ENCODE assay signal across 17 mouse cellular contexts in genomic region chr13:103982376-103982775, GRCm38 (mm10).
DNase-seq lines count a peak whose midpoint lies in the region; ATAC-seq and TF ChIP-seq lines count a peak whose summit lies in the region.
"Had no signal": no experiment of that assay in that cellular context is flagged by ENCODE, and none has a peak within 500 bp of the region (broad histone marks: within the 10 kb centered on the region; RNA-seq: fewer than 3 reads in every experiment).

No protein-coding gene starts in this region.

- no peaks in the 10 kb centered on the region for H3K27me3 ChIP-seq in heart, postnatal 0 days (ENCODE audit: control insufficient read depth, insufficient read depth, low read length)
- H3K27me3 ChIP-seq in liver, postnatal 0 days (ENCODE audit: insufficient read depth, low read length) = no peaks in the 10 kb centered on the region
- no peaks in the 10 kb centered on the region for H3K27me3 ChIP-seq in MEL (ENCODE audit: control insufficient read depth in 1 of 2, insufficient read depth in 2 of 2, low read length in 2 of 2)
- H3K27me3 ChIP-seq: hindbrain, embryonic 13.5 days; neural tube, embryonic 13.5 days; stomach, embryonic 15.5 days had no signal

- no peak for TF ChIP-seq POLR2A in MEL (IDR thresholded peaks at IDR 0.05; ENCODE audit: control insufficient read depth in 1 of 2, insufficient read depth in 1 of 2, low read depth in 1 of 2, low read length in 2 of 2, poor library complexity in 1 of 2)

- no peak overlapping the region for H3K27ac ChIP-seq in heart, postnatal 0 days (ENCODE audit: low read depth)
- no peak overlapping the region for H3K27ac ChIP-seq in liver, postnatal 0 days (ENCODE audit: low read depth)
- no peak overlapping the region for H3K27ac ChIP-seq in MEL (ENCODE audit: control insufficient read depth, low read depth, low read length)
- H3K27ac ChIP-seq: hindbrain, embryonic 13.5 days; macrophage; neural tube, embryonic 13.5 days; stomach, embryonic 15.5 days had no signal

- 0 out of 2 replicates have a peak, but pooled peaks have one; percentile 0 for TF ChIP-seq CTCF in heart, postnatal 0 days (IDR thresholded peaks at IDR 0.05; ENCODE audit: low read depth)
- peak; percentile 28 for TF ChIP-seq CTCF in liver, postnatal 0 days (IDR thresholded peaks at IDR 0.05; ENCODE audit: low read depth)
- TF ChIP-seq CTCF in MEL (IDR thresholded peaks at IDR 0.05 in 2 of 3, conservative IDR thresholded peaks at IDR 0.05 in 1 of 3; ENCODE audit: control insufficient read depth in 1 of 3, insufficient read depth in 1 of 3, low read depth in 2 of 3, low read length in 3 of 3, poor library complexity in 1 of 3, severe bottlenecking in 1 of 3) = peak; percentile 15 to 26 (median 19); a peak in 3 of 6 replicates

- no peaks in the 10 kb centered on the region for H3K79me2 ChIP-seq in MEL (ENCODE audit: control insufficient read depth, insufficient read depth, low read length, poor library complexity)

- TF ChIP-seq EP300 in heart, postnatal 0 days (IDR thresholded peaks at IDR 0.05; ENCODE audit: low read depth) = no peak
- no peak for TF ChIP-seq EP300 in liver, postnatal 0 days (IDR thresholded peaks at IDR 0.05; ENCODE audit: low read depth)
- TF ChIP-seq EP300 in MEL (IDR thresholded peaks at IDR 0.05; ENCODE audit: low read depth in 1 of 2, low read length in 2 of 2) = no peak

- peaks cover 6% of the 10 kb centered on the region; the same call in 1 of the 2 replicates for H3K4me1 ChIP-seq in heart, postnatal 0 days (ENCODE audit: control insufficient read depth, insufficient read depth)
- no peaks in the 10 kb centered on the region for H3K4me1 ChIP-seq in liver, postnatal 0 days (ENCODE audit: insufficient read depth)
- H3K4me1 ChIP-seq in MEL (ENCODE audit: control insufficient read depth in 1 of 2, insufficient read depth in 2 of 2, low read length in 2 of 2) = peaks cover 2 to 14% of the 10 kb centered on the region in 2 experiments; a peak in 3 of 4 replicates
- H3K4me1 ChIP-seq: hindbrain, embryonic 13.5 days; neural tube, embryonic 13.5 days had no signal

- ATAC-seq in heart, postnatal 0 days (ENCODE audit: insufficient read depth, low read depth) = no peak
- ATAC-seq in liver, postnatal 0 days = no peak
- ATAC-seq: forebrain, embryonic 14.5 days; intestine, embryonic 16.5 days had no signal

- H3K36me3 ChIP-seq in heart, postnatal 0 days (replicated peaks; ENCODE audit: control insufficient read depth, insufficient read depth, low read length) = no peaks in the 10 kb centered on the region
- H3K36me3 ChIP-seq in liver, postnatal 0 days (replicated peaks; ENCODE audit: insufficient read depth, low read length) = no peaks in the 10 kb centered on the region
- peaks cover 0 to 10% of the 10 kb centered on the region in 2 experiments; a peak in 2 of 4 replicates for H3K36me3 ChIP-seq in MEL (ENCODE audit: control insufficient read depth in 1 of 2, insufficient read depth in 2 of 2, low read length in 2 of 2)
- H3K36me3 ChIP-seq: hindbrain, embryonic 13.5 days; neural tube, embryonic 13.5 days; stomach, embryonic 15.5 days had no signal

- no peak for DNase-seq in heart, postnatal 0 days (ENCODE audit: low spot score)
- DNase-seq in heart, adult 9 months (ENCODE audit: low spot score in 2 of 2) = no peak
- DNase-seq in liver, postnatal 0 days = no peak
- DNase-seq in liver = no peak
- no peak for DNase-seq in MEL (ENCODE audit: low read depth, low spot score)
- DNase-seq in ZHBTc4 (ENCODE audit: low read depth, low spot score) = peak; percentile 55
- no peak for DNase-seq in embryo, embryonic 10.5 days (ENCODE audit: low spot score)
- DNase-seq: heart, postnatal 10 days; kidney, postnatal 25 days; thymus, postnatal 14 days had no signal

- H3K4me3 ChIP-seq in heart, postnatal 0 days (ENCODE audit: low read depth, low read length) = no peak overlapping the region
- no peak overlapping the region for H3K4me3 ChIP-seq in liver, postnatal 0 days (ENCODE audit: low read depth, low read length)
- H3K4me3 ChIP-seq in MEL (ENCODE audit: control insufficient read depth in 1 of 2, insufficient read depth in 1 of 2, low read depth in 2 of 2, low read length in 2 of 2) = no peak overlapping the region
- H3K4me3 ChIP-seq: hindbrain, embryonic 13.5 days; neural tube, embryonic 13.5 days; stomach, embryonic 15.5 days had no signal

- H3K4me2 ChIP-seq in heart, postnatal 0 days (ENCODE audit: low read depth, low read length) = no peak overlapping the region
- no peak overlapping the region for H3K4me2 ChIP-seq in liver, postnatal 0 days (ENCODE audit: low read depth, low read length)
- H3K4me2 ChIP-seq: hindbrain, embryonic 13.5 days; midbrain, embryonic 11.5 days; neural tube, embryonic 13.5 days; stomach, embryonic 15.5 days had no signal

- H3K9me3 ChIP-seq in heart, postnatal 0 days (replicated peaks; ENCODE audit: control insufficient read depth, low read length) = no peaks in the 10 kb centered on the region
- H3K9me3 ChIP-seq in liver, postnatal 0 days (ENCODE audit: low read length) = no peaks in the 10 kb centered on the region; the same call in 1 of the 2 replicates
- H3K9me3 ChIP-seq in MEL (replicated peaks; ENCODE audit: insufficient read depth, low read length) = no peaks in the 10 kb centered on the region
- H3K9me3 ChIP-seq: stomach, embryonic 15.5 days had no signal

- no peak overlapping the region for H3K9ac ChIP-seq in heart, postnatal 0 days (replicated peaks; ENCODE audit: low read depth, low read length)
- H3K9ac ChIP-seq in liver, postnatal 0 days (replicated peaks) = no peak overlapping the region
- H3K9ac ChIP-seq in MEL (ENCODE audit: control insufficient read depth, low read depth, low read length, poor library complexity, severe bottlenecking) = no peak overlapping the region
- H3K9ac ChIP-seq: hindbrain, embryonic 13.5 days; neural tube, embryonic 13.5 days; stomach, embryonic 15.5 days had no signal

- no peak for TF ChIP-seq RAD21 in MEL (IDR thresholded peaks at IDR 0.05; ENCODE audit: low read depth, low read length)

- WGBS in heart, postnatal 0 days = 96% methylated on average over 3 of the region's 3 CpGs
- 85% methylated on average over 3 of the region's 3 CpGs for WGBS in liver, postnatal 0 days (ENCODE audit: insufficient replicate concordance)

TF ChIP-seq in MEL, 35 proteins besides CTCF, POLR2A, EP300 and RAD21:
- no peak for TF ChIP-seq POLR2AphosphoS5 (IDR thresholded peaks at IDR 0.05; ENCODE audit: borderline replicate concordance, low read depth, low read length)
- TF ChIP-seq USF1 (IDR thresholded peaks at IDR 0.05; ENCODE audit: low read depth, low read length) = no peak
- no peak for TF ChIP-seq MXI1 (IDR thresholded peaks at IDR 0.05; ENCODE audit: low read depth, low read length)
- TF ChIP-seq SMC3 (IDR thresholded peaks at IDR 0.05; ENCODE audit: low read depth, low read length) = no peak; the same call in 1 of the 2 replicates
- TF ChIP-seq MAFK (IDR thresholded peaks at IDR 0.05; ENCODE audit: borderline replicate concordance, low read depth, low read length) = no peak
- no peak for TF ChIP-seq ZMIZ1 (IDR thresholded peaks at IDR 0.05; ENCODE audit: low read depth, low read length)
- no peak for TF ChIP-seq MAZ (IDR thresholded peaks at IDR 0.05; ENCODE audit: low read depth, low read length)
- TF ChIP-seq ZNF384 (IDR thresholded peaks at IDR 0.05; ENCODE audit: low read depth, low read length) = no peak
